Mouse (Mus musculus) lung, adult 18-20 months (tissue): ENCODE data around the gene Eef1g.
A peak's percentile ranks its signal among the peaks of the same experiment; 100 is the strongest.
"Not testable (repeated sequence)": the region's sequence is repeated elsewhere in the genome, so short reads cannot be mapped to it uniquely, and the experiment has no call there.

Experiments used
- DNase-seq, 2 experiments: peaks; one replicate each; pipeline ENCODE4 v3.0.0; 2022; ENCODE audit warnings: mixed read lengths in 2 of 2

Eef1g gene

DNA sequence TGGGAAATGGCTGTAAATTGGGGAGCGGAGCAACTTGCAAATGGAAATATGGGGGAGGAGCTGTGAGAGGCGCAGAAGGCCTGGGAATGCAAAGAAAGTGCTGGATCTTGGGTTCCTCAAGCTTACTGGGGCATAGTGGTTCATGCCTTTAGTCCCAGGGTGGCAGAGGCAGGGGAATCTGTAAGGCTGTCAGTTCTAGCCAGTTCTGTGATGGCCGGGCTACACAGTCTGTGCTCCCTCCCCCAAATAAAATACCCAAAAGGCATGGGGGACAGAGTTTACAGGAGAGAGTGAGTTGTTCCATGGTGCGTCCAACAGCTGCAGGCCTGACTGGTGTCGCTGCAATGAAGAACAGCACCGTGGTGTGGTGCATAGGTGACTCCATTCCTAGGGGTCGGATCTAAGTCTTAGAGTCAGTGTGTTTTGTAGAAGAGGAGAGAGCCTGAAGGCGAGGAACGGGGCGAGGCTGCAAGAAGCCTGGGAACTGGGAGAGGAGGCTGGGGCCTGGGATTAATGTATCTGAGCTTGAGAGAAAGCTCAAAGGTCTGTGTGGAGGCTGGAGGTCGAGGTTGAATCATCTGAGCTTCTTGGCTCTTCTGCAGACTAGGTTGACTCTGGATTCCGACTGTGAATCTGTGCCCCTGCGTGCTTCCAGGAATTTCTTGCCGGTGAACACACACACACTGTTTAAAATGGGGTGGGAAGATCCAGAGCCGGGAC is 21.7 kb downstream of the Eef1g start:
- no peak for DNase-seq

DNA sequence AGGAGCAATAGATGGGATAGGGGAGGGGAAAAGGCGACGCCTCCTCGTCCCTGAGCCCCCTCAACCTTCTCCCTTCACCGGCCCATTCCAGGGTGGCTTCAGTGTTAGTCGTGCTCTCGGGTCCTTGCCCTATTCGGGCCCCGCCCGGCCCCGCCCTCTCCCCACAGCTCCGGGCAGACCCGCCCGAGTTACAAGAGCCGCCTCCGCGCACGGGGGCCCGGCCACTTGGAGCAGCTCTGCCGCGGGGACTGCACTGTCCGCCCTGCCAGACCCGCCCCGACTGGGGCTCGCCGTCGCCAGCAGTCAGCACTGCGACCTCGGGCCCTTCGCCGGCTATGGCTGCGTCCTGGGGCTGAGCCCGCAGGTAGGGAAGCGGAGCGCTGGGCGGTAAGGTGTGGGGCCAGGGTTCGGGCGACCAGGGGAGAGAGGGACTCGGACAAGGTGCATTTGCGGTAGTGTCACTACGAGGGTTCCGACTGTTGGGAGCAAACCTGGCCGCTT is 22.3 kb downstream of the Eef1g start, which contains the start of gene Ahnak:
TSS of gene Ahnak (plus strand) at position 219 of the 501 bp plus-strand sequence.
- DNase-seq: peak; percentile 85 to 89

DNA sequence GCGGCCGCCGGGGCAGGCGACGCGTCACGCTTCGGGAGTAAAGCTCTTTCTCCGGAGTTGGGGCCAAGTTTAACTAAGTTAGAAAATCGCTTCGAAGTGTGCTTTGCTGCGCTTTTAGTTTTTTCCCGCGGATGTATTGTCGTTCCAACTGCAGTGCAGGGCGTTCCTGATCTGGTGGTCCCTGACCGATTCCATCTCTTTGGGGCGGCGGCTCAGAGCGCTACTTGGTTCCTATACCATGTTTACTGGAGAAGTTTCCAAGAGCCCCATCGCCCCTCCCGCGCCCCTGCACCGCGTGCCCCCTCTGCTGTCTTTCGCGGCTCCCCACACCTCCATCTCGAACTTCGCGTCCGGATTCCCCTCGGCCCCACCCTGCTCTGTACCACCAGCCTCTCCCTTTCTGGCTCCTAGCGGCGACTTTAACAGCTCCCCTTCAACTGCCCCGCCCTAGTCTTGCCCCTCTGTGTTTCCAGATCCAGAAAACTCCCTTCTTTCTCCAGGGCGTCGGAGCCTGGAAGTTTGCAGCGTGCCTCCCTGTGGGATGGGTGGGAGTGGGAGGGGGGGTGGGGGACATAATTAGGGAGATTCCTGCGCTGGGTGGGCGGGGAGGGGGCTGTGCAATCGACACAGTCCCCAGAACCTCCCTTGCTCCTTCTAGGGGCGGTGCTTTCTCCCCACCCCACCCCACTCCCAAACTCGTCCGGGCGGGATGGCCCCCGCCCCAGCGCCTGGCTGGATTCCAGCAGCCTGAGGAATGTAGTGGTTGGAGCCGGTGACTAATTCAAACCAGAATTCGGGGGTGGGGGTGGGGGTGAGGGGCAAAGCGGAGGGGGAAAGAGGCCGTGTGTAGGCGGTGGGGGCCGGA is 23.0 kb downstream of the Eef1g start:
- peak; percentile 91 to 94 for DNase-seq

DNA sequence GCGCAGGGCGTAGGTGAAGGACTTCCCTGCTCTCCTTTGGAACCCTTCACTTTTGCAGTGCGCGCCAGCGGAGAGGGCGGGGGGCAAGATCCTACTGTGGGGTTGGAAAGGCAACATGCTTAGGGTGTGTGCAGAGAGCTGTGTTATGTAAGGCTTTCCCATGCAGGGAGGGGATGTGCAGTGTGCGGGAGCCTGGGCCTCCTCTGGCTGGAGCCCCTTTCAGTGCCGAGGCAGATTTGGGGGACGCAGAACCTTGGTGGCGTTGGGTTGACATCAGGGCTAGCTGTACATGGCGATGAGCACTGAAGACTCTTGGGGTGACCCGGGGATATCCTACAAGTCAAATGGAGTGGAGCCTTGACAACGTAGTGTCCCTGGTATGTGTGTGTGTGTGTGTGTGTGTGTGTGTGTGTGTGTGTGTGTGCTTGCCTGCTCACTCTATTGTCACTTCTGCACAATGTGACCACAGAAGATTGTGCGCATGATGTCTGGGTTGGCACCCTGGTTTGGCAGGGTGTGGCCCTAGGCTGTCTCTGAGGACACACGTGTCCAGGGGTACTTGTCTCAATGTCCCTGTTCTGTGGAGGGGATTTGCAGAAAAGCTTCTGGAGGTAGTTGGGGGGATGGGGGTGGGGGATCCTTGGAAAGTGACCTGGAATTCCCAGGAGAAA is 23.7 kb downstream of the Eef1g start:
- peak; percentile 58 to 69 for DNase-seq

DNA sequence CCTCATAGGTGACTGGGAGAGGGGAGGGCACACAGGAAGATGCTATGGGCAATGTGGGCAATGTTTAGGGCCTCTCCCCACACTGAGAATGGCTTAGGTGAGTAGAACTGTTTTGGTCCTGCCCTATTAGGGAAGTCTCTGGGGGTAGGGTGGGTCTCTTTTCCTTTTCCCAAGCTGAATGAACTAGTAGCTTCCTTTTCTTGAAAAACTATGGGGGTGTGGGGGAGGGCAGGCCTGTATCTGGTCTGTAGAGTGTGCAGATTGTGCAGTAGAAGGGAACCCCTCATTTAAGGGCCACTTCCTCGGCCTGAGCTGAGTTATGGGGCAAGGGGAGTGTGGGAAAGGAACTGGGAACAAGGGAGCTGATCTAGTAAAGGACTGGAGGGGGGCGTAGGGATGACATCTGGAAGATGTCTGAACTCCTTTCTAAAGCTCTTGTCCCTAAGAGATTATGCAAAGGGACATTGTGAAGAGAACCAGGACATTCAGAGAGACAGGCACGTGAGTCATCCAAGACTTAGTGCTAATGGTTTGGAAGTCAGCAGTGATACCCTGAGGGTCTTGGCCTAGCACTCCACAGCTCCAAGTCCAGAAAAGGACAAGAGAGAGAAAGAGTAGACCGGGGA is 24.5 kb downstream of the Eef1g start:
- DNase-seq: peak in 1 of 2 experiments; percentile 21

DNA sequence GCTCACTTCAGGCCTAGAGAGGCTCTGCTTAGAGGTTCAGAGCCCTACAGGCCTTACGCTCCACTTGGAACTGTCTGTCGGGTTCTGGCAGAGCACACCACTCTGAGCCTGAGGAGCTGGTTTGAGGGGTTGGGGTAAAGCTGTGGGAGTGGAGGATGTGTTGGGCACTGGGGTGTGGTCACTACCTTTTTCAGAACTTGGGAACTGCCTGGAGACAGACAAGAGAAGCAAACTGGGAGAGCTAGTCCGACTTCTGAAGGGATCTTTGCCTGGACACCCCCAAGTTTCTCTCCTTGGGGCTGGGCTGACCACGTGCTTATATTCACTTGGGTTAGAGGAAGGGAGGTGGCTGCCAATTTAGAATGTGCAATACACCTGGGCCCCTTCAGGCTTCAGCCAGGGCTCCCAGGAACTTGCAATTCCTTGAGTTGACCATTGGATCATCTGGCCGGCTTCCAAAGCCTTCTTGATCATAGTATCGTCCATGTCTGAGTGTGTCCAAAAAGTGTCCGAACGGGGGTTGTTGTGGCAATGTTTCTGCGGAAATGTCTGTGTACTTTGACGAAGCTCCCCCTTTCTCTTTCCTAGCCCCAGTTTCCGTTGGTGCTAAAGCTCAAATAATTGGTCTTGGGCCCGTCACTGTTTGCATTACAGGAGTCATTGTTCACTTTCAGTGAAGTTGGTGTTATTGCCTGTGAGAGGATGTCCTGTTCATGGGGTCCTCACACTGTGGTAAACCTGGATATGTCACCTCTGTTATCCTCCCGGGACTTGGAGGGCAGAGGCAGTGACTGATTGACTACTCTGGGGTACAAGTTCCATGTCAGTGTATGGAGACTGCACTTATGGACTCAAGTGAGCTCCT is 25.3 kb downstream of the Eef1g start:
- DNase-seq: peak; percentile 51 to 68

DNA sequence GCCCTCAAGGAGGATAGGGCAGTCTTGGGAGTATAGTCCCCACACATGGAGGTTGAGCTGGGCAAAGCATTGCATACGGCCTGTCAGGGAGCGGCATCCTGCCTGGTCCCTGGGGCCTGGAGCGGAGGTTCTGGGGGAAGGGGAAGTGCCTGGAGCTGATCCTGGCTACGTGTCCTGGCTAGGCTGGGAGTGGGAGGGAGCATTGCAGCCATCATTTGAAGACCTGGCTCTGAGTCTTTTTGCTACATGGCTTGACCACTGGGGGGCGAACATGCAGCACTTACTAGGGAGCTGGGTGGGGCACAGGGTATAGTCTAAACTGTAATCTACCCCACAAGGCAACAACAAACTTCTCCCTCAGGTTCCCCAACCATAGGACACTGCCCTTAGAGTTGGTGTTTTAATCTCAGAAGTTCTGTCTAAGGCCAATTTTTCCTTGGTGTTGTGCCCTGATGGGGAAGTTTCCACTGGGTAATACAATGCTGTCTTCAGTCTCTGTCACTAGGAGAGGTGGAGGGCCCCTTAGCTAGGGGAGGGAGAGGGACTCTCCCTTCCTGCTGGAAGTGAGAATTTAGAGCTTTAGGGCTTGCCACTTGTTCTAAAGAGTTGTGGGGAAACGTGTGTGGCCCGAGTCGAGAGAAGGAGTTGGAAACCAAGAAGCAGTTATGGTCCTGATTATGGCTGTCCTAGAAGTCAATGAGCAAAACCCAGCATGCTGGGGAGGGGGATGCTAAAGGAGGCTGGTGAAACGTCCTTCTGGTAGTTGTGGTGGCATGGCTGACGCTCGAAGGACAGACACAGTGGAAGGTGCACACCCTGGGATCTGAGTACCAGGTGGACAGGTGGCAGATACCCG is 26.2 kb downstream of the Eef1g start:
- peak; percentile 90 to 93 for DNase-seq

DNA sequence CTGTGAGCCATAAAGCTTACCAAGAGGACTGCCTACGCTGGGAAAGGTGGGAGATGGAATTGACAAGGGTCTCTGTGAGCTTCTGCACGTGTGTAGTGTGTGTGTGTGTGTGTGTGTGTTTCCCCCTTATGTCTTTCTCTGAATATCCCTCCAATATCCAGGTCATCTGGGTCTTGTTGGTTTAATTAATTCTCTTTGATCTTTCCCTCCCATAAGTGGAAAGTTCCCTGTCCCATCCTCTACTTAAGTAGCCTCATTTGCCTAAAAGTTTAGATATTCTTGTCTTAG is 26.7 kb downstream of the Eef1g start:
- no peak for DNase-seq

DNA sequence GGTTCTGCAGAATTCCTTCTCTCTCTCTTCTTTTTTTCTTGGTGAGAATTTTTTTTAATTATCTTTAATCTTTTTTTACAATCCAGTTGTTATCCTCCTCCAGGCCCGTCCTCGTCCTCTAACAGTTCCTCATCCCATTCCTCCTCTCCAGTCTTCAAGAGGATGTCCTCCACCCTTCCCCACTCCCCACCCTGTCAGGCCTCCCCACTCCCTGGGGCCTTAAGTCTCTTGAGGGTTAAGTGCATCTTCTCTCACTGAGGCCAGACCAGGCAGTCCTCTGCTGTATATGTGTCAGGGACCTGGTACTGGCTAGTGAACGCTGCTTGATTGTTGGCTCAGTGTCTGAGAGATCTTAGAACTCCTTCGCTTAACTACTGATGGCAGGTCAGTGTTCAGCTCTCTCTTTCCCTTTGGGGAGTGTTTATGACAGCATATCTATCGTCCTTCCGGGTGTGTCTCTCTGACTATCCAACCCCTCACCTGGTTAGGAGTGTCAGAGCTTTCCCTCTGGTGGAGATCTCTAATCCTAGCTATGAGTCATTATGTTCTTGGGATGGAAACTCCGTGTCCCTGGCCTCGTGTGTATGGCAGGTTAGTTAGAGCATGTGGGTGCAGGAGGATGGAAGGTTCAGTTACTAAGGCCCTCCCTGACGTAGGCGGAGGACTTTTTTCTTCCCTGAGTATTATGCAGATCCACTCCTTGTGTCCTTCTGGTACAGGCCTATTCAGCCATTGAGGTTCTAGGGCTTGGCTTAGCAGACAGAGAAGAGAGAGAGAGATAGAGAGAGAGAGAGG is 28.2 kb downstream of the Eef1g start:
- no peak for DNase-seq

DNA sequence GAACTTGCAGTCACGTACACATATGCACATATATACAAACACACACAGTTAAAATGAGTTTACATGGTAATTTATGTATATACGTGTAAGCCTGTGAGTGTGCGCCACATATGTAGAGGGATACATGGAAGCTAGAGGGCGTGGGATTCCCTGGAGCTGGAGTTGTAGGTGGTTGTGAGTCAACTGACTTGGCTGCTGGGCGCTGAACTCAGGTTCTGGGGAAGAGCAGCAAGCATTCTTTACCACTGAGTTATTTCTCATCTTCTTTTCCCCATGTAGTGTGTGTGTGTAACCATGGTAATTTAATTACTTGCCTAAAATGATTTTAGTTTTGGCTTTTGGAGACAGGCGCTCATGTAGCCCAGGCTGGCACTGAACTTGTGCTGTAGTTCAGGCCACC is 29.8 kb downstream of the Eef1g start:
- DNase-seq: no peak

DNA sequence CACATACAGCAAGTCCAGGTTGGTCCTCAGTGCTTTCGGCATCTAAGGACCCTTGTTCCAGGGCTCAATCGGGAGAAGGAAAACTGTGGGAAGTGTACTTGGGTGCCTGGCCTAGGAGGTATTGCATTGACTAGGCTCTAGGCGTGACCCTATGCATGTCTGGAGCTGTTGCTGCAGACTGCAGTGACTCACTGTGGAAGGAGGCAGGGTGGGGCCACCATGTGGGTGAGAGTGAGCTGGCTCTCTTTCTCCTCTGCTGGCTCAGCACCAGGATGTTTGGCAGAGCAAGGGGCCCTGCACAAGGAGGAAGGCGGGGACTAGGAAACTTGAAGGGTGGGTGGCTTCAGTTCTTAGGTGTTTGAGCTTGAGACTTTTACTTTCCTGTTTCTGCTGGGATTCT is 30.7 kb downstream of the Eef1g start:
- peak; percentile 95 to 97 for DNase-seq

DNA sequence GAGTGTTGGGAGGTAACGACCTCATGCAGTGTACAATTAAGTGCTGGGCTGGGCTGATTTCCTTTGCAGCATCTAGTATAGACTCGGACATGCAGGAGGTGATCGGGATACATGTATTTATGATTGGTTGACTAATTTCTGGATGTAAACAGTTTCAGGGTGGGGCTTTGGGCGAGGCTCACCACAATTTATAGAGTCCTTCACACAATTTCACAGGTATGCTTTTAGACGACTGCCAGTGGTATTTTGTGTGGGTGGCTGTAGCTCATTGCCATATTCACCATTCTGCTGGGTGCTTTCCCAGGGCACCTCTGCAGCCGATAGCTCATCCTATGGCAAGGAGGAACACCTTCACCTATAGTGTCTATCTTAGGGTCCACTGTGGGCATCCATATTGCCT is 31.7 kb downstream of the Eef1g start:
- DNase-seq: no peak

DNA sequence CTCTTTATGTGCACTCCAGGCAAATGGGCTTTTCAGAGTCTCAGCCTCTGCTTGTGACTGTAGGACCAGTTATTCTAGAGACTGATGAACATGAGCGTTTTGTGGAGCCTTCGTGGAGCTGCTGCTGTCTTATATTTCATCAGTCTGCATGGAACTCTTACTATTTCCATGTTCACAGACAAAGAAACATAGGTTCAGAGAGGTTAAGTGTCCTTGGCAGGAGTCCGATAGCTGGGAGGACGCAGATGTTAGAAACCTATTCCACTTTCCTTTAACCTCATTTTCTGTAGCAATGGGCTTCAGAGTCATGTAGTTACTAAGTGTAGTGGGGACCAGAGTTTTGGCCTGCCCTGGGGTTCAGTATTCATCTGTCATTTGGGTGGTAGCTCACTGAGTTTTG is 32.4 kb downstream of the Eef1g start:
- peak in 1 of 2 experiments; percentile 45 for DNase-seq

DNA sequence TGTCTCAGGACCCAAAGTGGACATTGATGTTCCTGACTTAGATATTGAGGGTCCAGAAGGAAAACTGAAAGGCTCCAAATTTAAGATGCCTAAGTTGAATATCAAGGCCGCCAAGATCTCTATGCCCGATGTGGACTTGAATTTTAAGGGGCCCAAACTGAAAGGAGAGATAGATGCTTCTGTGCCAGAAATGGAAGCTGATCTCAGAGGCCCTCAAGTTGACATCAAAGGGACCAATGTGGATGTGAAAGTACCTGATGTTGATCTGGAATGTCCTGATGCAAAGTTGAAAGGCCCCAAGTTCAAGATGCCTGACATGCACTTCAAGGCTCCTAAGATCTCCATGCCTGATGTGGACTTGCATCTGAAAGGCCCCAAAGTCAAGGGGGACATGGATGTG is 40.1 kb downstream of the Eef1g start:
- not testable (repeated sequence) for DNase-seq

DNA sequence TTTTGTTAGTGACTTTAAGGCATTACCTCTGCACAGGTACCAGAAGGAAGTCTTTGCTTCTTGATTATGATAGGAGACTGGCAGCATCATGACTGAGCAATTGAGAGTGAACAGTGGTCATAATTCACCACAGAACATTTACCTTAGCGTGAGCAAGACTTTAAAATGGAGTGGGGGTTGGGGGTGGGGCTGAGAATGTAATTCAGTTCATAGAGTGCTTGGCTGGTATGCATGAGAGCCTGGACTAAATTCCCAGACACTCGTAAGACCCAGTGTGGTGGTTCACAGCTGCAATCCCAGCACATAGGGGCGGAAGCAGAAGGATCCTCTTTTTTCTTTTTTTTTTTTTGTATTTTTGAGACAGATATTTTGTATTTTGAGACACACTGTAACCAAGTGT is 52.5 kb downstream of the Eef1g start:
- DNase-seq: peak; percentile 41 to 46

DNA sequence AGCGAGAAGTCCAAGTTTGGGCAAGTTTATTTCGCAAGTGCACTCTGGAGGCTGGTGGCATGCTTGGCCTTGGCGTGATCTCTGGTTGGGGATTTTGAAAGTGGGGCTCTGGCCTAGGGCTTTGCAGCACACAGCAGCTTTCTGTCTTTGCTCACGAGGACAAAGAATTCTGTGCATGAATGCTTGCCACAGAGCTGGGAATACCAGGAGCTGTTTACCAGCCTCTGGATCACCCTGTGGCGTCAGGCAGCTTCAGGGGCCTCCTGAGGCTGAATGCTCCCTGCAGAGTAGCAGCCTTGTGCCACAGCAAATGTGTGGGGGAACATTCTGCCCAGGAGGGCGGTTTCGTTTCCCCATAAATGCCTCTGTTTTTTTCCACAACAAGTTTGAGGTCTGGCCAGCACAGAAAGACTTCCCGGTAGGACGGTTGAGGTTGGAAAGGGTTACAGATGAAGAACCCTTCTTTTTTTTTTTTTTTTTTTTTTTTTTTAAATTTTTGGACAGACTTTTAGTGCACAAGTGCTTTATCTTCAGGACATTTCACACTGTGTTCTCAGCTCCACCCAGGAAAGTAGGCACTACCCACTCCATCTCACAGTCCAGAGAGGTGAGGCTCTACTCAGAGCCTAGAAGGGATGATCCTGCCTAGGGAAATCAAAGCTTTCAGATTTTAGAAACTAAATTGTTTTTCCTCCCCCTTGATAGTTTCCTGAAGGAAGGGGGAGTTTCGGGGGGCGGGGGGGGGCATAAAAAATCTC is 56.4 kb downstream of the Eef1g start:
- peak; percentile 66 to 69 for DNase-seq

DNA sequence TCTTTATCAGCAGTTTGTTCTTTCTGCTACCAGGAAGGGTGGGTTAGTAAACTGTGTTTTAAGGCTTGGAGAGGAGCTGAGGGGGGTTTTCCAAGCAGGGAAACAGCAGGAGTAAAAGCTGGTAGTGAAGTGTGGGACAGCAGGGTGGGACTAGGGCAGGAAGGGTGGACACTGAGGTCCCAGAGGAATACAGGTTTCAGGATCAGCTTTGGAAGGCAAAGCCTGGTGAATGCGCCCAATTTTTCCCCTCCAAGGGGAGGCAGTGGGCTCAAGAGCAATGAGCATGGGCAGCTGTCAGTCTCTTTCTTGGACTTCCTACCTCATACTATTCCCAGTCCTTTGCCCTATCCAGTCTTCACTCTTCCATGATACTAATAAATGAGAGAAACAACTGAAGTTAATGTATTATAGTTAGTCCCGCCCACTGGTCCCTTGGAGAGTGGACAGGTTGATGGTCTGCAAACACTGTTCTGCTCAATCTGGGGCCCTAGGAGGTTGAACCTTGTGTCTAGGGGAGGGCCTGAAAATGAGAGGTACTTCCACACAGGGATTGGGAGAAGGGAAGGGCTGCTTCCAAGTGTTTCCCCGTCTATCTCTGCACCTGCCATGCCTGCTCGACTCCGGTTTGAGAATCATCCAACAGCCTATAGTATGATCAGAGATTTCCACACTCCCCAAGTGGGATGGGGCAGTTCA is 58.9 kb downstream of the Eef1g start:
- DNase-seq: no peak

DNA sequence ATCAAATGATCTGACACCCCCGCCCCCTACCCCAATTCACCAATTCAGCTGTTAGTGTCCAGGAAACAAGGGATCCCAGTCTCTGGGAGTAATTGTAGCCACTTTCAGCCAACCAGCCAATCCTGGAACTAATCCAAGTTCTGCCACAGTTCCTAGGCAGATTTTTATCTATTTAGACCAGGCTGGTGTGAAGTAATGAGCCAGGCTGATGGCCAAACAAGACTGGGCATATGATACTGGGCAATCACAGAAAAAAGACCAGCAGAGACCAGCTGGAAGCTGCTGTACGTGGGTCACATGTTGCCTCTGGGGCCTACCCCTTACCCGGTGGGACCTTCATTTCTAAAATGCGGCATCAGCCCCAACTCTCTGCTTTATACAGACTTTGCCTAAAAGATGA is 59.8 kb downstream of the Eef1g start:
- DNase-seq: no peak

DNA sequence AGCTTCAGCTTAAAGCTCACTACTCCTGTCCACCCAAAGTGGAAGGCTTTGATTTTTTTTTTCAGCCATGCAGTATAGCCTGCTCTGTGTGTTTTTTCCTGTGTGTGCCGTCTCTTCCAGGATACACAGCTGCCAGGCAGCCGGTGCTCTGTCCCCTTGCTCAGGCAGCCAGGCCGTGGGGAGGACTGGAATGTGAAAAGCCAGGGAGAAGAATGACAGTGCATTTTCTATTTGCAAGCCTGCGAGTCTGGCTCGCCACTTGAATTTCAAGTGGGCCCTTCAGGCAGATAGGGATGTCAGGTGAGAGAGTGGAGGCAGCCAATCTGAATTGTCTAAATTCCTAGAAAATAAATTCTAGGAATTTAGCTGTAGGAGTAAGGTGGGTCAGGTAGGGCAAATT is 61.0 kb downstream of the Eef1g start:
- peak; percentile 87 to 89 for DNase-seq
